Mouse (Mus musculus): ENCODE measurements around the gene Olfr651. TPM values are rescaled to one million over a fixed set of nuclear protein-coding genes. Genes with fewer than 3 reads are reported as not detected.

Gene Olfr651
- polyA plus RNA-seq, 1 experiment from 2014 or later = not detected

- Histone ChIP-seq H3K36me3 (replicated peaks) (no peaks in the 10 kb centered on the region), H3K4me2 (no peak overlapping the region), H3K9ac (no peak overlapping the region), H3K4me1 (no peaks in the 10 kb centered on the region), H3K27me3 (no peaks in the 10 kb centered on the region), H3K9me3 (0 out of 2 replicates have a peak, but pooled peaks cover 4% of the 10 kb centered on the region), H3K4me3 (replicated peaks) (no peak overlapping the region), H3K27ac (no peak overlapping the region)
- no peak for ATAC-seq (ENCODE audit: low FRiP score)
- WGBS = 0% methylated on average over 3 of the region's 3 CpGs
Observed at GRCm38 (mm10) chr7:104603173-104603572, 53.2 kb downstream of the Olfr651 start.

Other genes with a start within 250 kb of the Olfr651 start
- 1.4 and 1.9 TPM in 2 replicates for gene Trim12a, start 234.7 kb upstream of the Olfr651 start, polyA plus RNA-seq (2016; fragmentation: Nextera tagmentation; extraction: Ambion mirVana)
- not detected in 2 replicates for gene Trim34b, start 220.7 kb upstream of the Olfr651 start, polyA plus RNA-seq (2016; fragmentation: Nextera tagmentation; extraction: Ambion mirVana)
- gene Trim12c, start 196.8 kb upstream of the Olfr651 start, polyA plus RNA-seq (2016; fragmentation: Nextera tagmentation; extraction: Ambion mirVana) = 0.55 and 0.83 TPM in 2 replicates
- gene Trim30b, start 180.2 kb upstream of the Olfr651 start, polyA plus RNA-seq (2016; fragmentation: Nextera tagmentation; extraction: Ambion mirVana) = not detected in 2 replicates
- gene Trim30c, start 149.3 kb upstream of the Olfr651 start, polyA plus RNA-seq (2016; fragmentation: Nextera tagmentation; extraction: Ambion mirVana) = not detected in 2 replicates
- 0.40 and 0.52 TPM in 2 replicates for gene Trim30a, start 84.9 kb upstream of the Olfr651 start, polyA plus RNA-seq (2016; fragmentation: Nextera tagmentation; extraction: Ambion mirVana)
- gene Trim30d, start 42.3 kb upstream of the Olfr651 start, polyA plus RNA-seq (2016; fragmentation: Nextera tagmentation; extraction: Ambion mirVana) = 0.05 and 0.29 TPM in 2 replicates
- not detected in 2 replicates for gene Olfr652, start 10.8 kb downstream of the Olfr651 start, polyA plus RNA-seq (2016; fragmentation: Nextera tagmentation; extraction: Ambion mirVana)
- gene Olfr653, start 27.2 kb downstream of the Olfr651 start, polyA plus RNA-seq (2016; fragmentation: Nextera tagmentation; extraction: Ambion mirVana) = not detected in 2 replicates
- not detected in 2 replicates for gene Olfr654, start 36.9 kb downstream of the Olfr651 start, polyA plus RNA-seq (2016; fragmentation: Nextera tagmentation; extraction: Ambion mirVana)
- not detected in 2 replicates for gene Olfr655, start 51.6 kb downstream of the Olfr651 start, polyA plus RNA-seq (2016; fragmentation: Nextera tagmentation; extraction: Ambion mirVana)
- not detected in 2 replicates for gene Olfr656, start 63.8 kb downstream of the Olfr651 start, polyA plus RNA-seq (2016; fragmentation: Nextera tagmentation; extraction: Ambion mirVana)
- gene Olfr657, start 74.7 kb downstream of the Olfr651 start, polyA plus RNA-seq (2016; fragmentation: Nextera tagmentation; extraction: Ambion mirVana) = not detected in 2 replicates
- 0.06 TPM in 1 of 2 replicates, not detected in the other for gene Olfr658, start 97.2 kb downstream of the Olfr651 start, polyA plus RNA-seq (2016; fragmentation: Nextera tagmentation; extraction: Ambion mirVana)
- gene Olfr659, start 116.6 kb downstream of the Olfr651 start, polyA plus RNA-seq (2016; fragmentation: Nextera tagmentation; extraction: Ambion mirVana) = not detected in 2 replicates
- not detected in 2 replicates for gene Olfr661, start 136.4 kb downstream of the Olfr651 start, polyA plus RNA-seq (2016; fragmentation: Nextera tagmentation; extraction: Ambion mirVana)
- not detected in 2 replicates for gene Usp17le, start 227.3 kb downstream of the Olfr651 start, polyA plus RNA-seq (2016; fragmentation: Nextera tagmentation; extraction: Ambion mirVana)

Data from forebrain, embryonic 12.5 days (tissue).